Comparison of ENCODE assay signal across 8 mouse cellular contexts in genomic region chr3:82074201-82074851, GRCm38 (mm10). TPM values are rescaled to one million over a fixed set of nuclear protein-coding genes. Genes with fewer than 3 reads are reported as not detected.
DNase-seq lines count a peak whose midpoint lies in the region; ATAC-seq and TF ChIP-seq lines count a peak whose summit lies in the region.

Gucy1b1 (minus strand) TSS chr3:82074689.

- no peaks in the 10 kb centered on the region for H3K36me3 ChIP-seq in hindbrain, embryonic 15.5 days
- no peaks in the 10 kb centered on the region for H3K36me3 ChIP-seq in lung, embryonic 16.5 days (ENCODE audit: control insufficient read depth, insufficient read depth, low read length)

- H3K9me3 ChIP-seq in hindbrain, embryonic 15.5 days, result no peaks in the 10 kb centered on the region
- H3K9me3 ChIP-seq in lung, embryonic 16.5 days (ENCODE audit: control insufficient read depth, low read length), result no peaks in the 10 kb centered on the region

- peak within 1 kb of the TSS; percentile 71 for H3K4me3 ChIP-seq in gastrocnemius, adult 2 months
- peak within 1 kb of the TSS; percentile 70 for H3K4me3 ChIP-seq in hindbrain, embryonic 15.5 days
- H3K4me3 ChIP-seq in lung, embryonic 16.5 days (ENCODE audit: low read length), result peak within 1 kb of the TSS; percentile 58

- no peaks in the 10 kb centered on the region for H3K27me3 ChIP-seq in hindbrain, embryonic 15.5 days
- H3K27me3 ChIP-seq in lung, embryonic 16.5 days (ENCODE audit: control insufficient read depth, insufficient read depth, low read depth, low read length), result no peaks in the 10 kb centered on the region

- peak; percentile 84 for DNase-seq in ZHBTc4 (ENCODE audit: low read depth, low spot score)
- peak; percentile 82 to 84 for DNase-seq in cerebellum, postnatal 36 days
- DNase-seq in gastrocnemius, adult 2 months, result peak; percentile 71
- DNase-seq in layer of hippocampus, postnatal 14 days (ENCODE audit: low spot score in 2 of 2), result peak; percentile 82 to 94
- peak; percentile 22 for DNase-seq in ovary, postnatal 14 days (ENCODE audit: low spot score)
- peak; percentile 68 for DNase-seq in thymus, postnatal 25 days

- H3K4me2 ChIP-seq in hindbrain, embryonic 15.5 days, result peak within 1 kb of the TSS; percentile 77
- H3K4me2 ChIP-seq in lung, embryonic 16.5 days (ENCODE audit: low read depth, low read length), result peak within 1 kb of the TSS; percentile 95

- H3K27ac ChIP-seq in gastrocnemius, adult 2 months, result peak within 1 kb of the TSS; percentile 72
- peak within 1 kb of the TSS; percentile 90 for H3K27ac ChIP-seq in hindbrain, embryonic 15.5 days (replicated peaks)
- H3K27ac ChIP-seq in lung, embryonic 16.5 days (ENCODE audit: low read length), result peak within 1 kb of the TSS; percentile 84

- no peak for TF ChIP-seq CTCF in gastrocnemius, adult 2 months (IDR thresholded peaks at IDR 0.05)

- intact Hi-C loops in gastrocnemius, adult 2 months (cut with DNase I), result no loop called here

- 2% methylated on average over 25 of the region's 25 CpGs for WGBS in hindbrain, embryonic 15.5 days
- 1% methylated on average over 25 of the region's 25 CpGs for WGBS in lung, embryonic 16.5 days

- H3K9ac ChIP-seq in hindbrain, embryonic 15.5 days, result peak within 1 kb of the TSS; percentile 80
- H3K9ac ChIP-seq in lung, embryonic 16.5 days (ENCODE audit: low read length), result peak within 1 kb of the TSS; percentile 76

- ATAC-seq in hindbrain, embryonic 15.5 days (ENCODE audit: low FRiP score, low read depth), result peak; percentile 99
- ATAC-seq in lung, embryonic 16.5 days (ENCODE audit: low read depth), result peak; percentile 98

- peaks cover 19% of the 10 kb centered on the region for H3K4me1 ChIP-seq in hindbrain, embryonic 15.5 days (replicated peaks)
- peaks cover 15% of the 10 kb centered on the region; the same call in 1 of the 2 replicates for H3K4me1 ChIP-seq in lung, embryonic 16.5 days (replicated peaks; ENCODE audit: control insufficient read depth, insufficient read depth, low read length)

RNA-seq across cellular contexts. Expression of gene Gucy1b1, which starts in this region (rescaled TPM):
- 1 to 10 TPM; 3.5 to 4.5 TPM for total RNA-seq in gastrocnemius, adult 2 months (2021)
- 50.3 and 50.9 TPM in 2 replicates for polyA plus RNA-seq in hindbrain, embryonic 15.5 days (2015; fragmentation: Nextera tagmentation; extraction: Ambion mirVana)
- 100 to 1,000 TPM; 103 to 108 TPM for total RNA-seq in layer of hippocampus, postnatal 14 days (2021)
- polyA plus RNA-seq in lung, embryonic 16.5 days (2015; fragmentation: Nextera tagmentation; extraction: Ambion mirVana), result 83.5 and 88.9 TPM in 2 replicates

Comparison
In these comparisons a context has a peak if more than half of its experiments do, and no peak if none do; other contexts are left out.
1. Peak in every context shown above with its lines: DNase-seq, ATAC-seq, H3K4me3 ChIP-seq and H3K27ac ChIP-seq.
2. RNA of gene Gucy1b1 (total RNA-seq): 103 to 108 TPM in layer of hippocampus, postnatal 14 days; 3.5 to 4.5 TPM in gastrocnemius, adult 2 months; every median in the first group is over 10 times any median in the second.
3. DNase-seq: peak in every context shown above with its lines; median percentile 88 in layer of hippocampus, postnatal 14 days; 84 in ZHBTc4; 83 in cerebellum, postnatal 36 days; 71 in gastrocnemius, adult 2 months; 68 in thymus, postnatal 25 days; 22 in ovary, postnatal 14 days.